Mouse (Mus musculus) G1E (cell line): ENCODE results near the gene Slc29a1.

Experiments
- CTCF ChIP-seq: IDR thresholded peaks from 2 replicates; pipeline ENCODE4 v1.5.1; 2012; ENCODE audit warnings: low read depth, low read length, inconsistent platforms, mixed read lengths
- GATA1 ChIP-seq: IDR thresholded peaks from 2 replicates; pipeline ENCODE4 v1.6.1; 2012; ENCODE audit warnings: borderline replicate concordance, low read length, inconsistent platforms, mixed read lengths
- POLR2AphosphoS5 ChIP-seq: IDR thresholded peaks from 2 replicates; pipeline ENCODE4 v1.6.1; 2012; ENCODE audit warnings: low read depth, low read length, inconsistent platforms; ENCODE audit not compliant: insufficient replicate concordance
- TAL1 ChIP-seq: conservative IDR thresholded peaks from 2 replicates; pipeline ENCODE4 v1.6.1; 2012; ENCODE audit warnings: low read depth, low read length, inconsistent platforms, mixed read lengths

DNA sequence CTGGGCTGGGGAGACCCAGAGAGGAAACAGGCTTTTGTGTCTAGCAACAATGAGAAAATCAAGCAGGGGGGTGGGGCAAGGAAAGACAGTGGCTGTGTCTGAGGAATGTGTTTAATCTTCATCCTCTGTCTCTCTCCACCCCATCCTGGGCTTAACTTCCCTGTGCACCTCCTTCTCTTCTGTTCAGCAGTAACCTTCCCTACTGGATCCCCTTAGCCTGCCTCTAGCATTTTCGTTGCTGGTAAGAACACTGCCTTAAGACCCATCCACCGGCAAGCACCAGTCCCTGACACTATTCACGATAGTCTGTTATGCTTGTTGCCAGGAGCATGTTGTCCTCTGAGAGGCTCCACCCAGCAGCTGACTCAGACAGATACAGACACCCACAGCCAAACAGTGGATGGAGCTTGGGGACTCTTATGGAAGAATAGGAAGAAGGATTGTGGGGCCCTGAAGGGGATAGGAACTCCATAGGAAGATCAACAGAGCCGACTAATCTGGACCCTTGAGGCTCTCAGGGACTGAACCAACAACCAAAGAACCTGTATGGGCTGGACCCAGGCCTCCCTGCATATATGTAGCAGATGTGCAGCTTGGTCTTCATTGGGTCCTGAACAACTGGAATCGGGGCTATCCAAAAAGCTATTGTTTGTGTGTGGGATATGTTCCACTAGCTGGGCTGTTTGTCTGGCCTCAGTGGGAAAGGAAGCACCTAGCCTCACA lies 10.9 kb upstream of the Slc29a1 start:
- TF ChIP-seq CTCF (no peak), GATA1 (no peak), TAL1 (no peak), POLR2AphosphoS5 (no peak)
